Comparison of ENCODE assay signal across 17 mouse cellular contexts in genomic region chr3:107706164-107706563, GRCm38 (mm10). TPM values are rescaled to one million over a fixed set of nuclear protein-coding genes. Genes with fewer than 3 reads are reported as not detected.
DNase-seq lines count a peak whose midpoint lies in the region; ATAC-seq and TF ChIP-seq lines count a peak whose summit lies in the region.
"Had no signal": no experiment of that assay in that cellular context is flagged by ENCODE, and none has a peak within 500 bp of the region (broad histone marks: within the 10 kb centered on the region; RNA-seq: fewer than 3 reads in every experiment).

No protein-coding gene starts in this region.

- no peak overlapping the region for H3K9ac ChIP-seq in embryonic facial prominence, embryonic 14.5 days (ENCODE audit: low read depth, low read length)
- H3K9ac ChIP-seq: hindbrain, embryonic 12.5 days; lung, embryonic 14.5 days had no signal

- ATAC-seq in embryonic facial prominence, embryonic 14.5 days (ENCODE audit: low read depth), result no peak

- no peak overlapping the region for H3K4me2 ChIP-seq in embryonic facial prominence, embryonic 14.5 days (ENCODE audit: low read depth, low read length)
- H3K4me2 ChIP-seq: hindbrain, embryonic 12.5 days; lung, embryonic 14.5 days; midbrain, embryonic 11.5 days had no signal

- WGBS in embryonic facial prominence, embryonic 14.5 days, result 26% methylated on average over 2 of the region's 2 CpGs
- whole genome bisulfite sequencing in embryonic facial prominence, embryonic 10.5 days, result 36% methylated on average over 2 of the region's 2 CpGs
- 52% methylated on average over 2 of the region's 2 CpGs for WGBS in kidney, adult 2 months

- no peaks in the 10 kb centered on the region for H3K4me1 ChIP-seq in embryonic facial prominence, embryonic 14.5 days (ENCODE audit: control insufficient read depth, insufficient read depth, low read length)
- 0 out of 2 replicates have a peak, but pooled peaks cover 6% of the 10 kb centered on the region for H3K4me1 ChIP-seq in embryonic facial prominence, embryonic 10.5 days
- H3K4me1 ChIP-seq in kidney, adult 2 months (ENCODE audit: control insufficient read depth, insufficient read depth, low read length), result no peaks in the 10 kb centered on the region
- H3K4me1 ChIP-seq: hindbrain, embryonic 12.5 days had no signal

- H3K4me3 ChIP-seq in embryonic facial prominence, embryonic 14.5 days (ENCODE audit: low read depth, low read length), result no peak overlapping the region
- H3K4me3 ChIP-seq in embryonic facial prominence, embryonic 10.5 days, result no peak overlapping the region
- H3K4me3 ChIP-seq in kidney, adult 2 months (ENCODE audit: insufficient read depth, low read depth, low read length), result no peak overlapping the region
- H3K4me3 ChIP-seq: hindbrain, embryonic 12.5 days had no signal

- no peaks in the 10 kb centered on the region for H3K9me3 ChIP-seq in embryonic facial prominence, embryonic 14.5 days (ENCODE audit: control insufficient read depth, low read length)
- H3K9me3 ChIP-seq in embryonic facial prominence, embryonic 10.5 days, result no peaks in the 10 kb centered on the region
- H3K9me3 ChIP-seq: hindbrain, embryonic 12.5 days had no signal

- no peaks in the 10 kb centered on the region for H3K36me3 ChIP-seq in embryonic facial prominence, embryonic 14.5 days (ENCODE audit: control insufficient read depth, insufficient read depth, low read length)
- H3K36me3 ChIP-seq in embryonic facial prominence, embryonic 10.5 days (replicated peaks), result no peaks in the 10 kb centered on the region
- no peaks in the 10 kb centered on the region for H3K36me3 ChIP-seq in kidney, adult 2 months (ENCODE audit: control insufficient read depth, insufficient read depth, low read length)
- H3K36me3 ChIP-seq: hindbrain, embryonic 12.5 days had no signal

- TF ChIP-seq CTCF in kidney, adult 2 months (conservative IDR thresholded peaks at IDR 0.05; ENCODE audit: insufficient read depth, insufficient read length, low read depth, low read length), result no peak

- no peak for TF ChIP-seq POLR2A in kidney, adult 2 months (IDR thresholded peaks at IDR 0.05; ENCODE audit: low read depth, low read length)

- DNase-seq in embryonic facial prominence, embryonic 14.5 days (ENCODE audit: low spot score), result peak; percentile 34
- DNase-seq in embryonic facial prominence, embryonic 10.5 days (ENCODE audit: low spot score), result no peak
- DNase-seq in kidney, adult 2 months, result peak; percentile 21
- no peak for DNase-seq in kidney, adult 9 months
- DNase-seq in Muller cell, postnatal 12 days (ENCODE audit: inconsistent ontology term), result peak; percentile 91
- DNase-seq in lung, postnatal 36 days, result peak; percentile 31
- no peak for DNase-seq in thymus, adult 18-20 months
- DNase-seq in thymus, postnatal 14 days, result no peak
- DNase-seq: adrenal gland, postnatal 36 days; B cell, adult 2 months; cerebellum, postnatal 10 days; kidney, postnatal 14 days; layer of hippocampus, adult 9-11 months; liver; lung, embryonic 14.5 days had no signal

- no peak overlapping the region for H3K27ac ChIP-seq in embryonic facial prominence, embryonic 14.5 days (replicated peaks; ENCODE audit: low read depth, low read length)
- no peak overlapping the region for H3K27ac ChIP-seq in embryonic facial prominence, embryonic 10.5 days (replicated peaks)
- H3K27ac ChIP-seq in kidney, adult 2 months (ENCODE audit: insufficient read depth, low read depth, low read length), result no peak overlapping the region
- H3K27ac ChIP-seq: hindbrain, embryonic 12.5 days had no signal

- H3K27me3 ChIP-seq in embryonic facial prominence, embryonic 14.5 days (replicated peaks; ENCODE audit: control insufficient read depth, insufficient read depth, low read length), result no peaks in the 10 kb centered on the region
- no peaks in the 10 kb centered on the region for H3K27me3 ChIP-seq in embryonic facial prominence, embryonic 10.5 days (replicated peaks; ENCODE audit: low read depth, poor library complexity, severe bottlenecking)
- no peaks in the 10 kb centered on the region for H3K27me3 ChIP-seq in kidney, adult 2 months (replicated peaks; ENCODE audit: control insufficient read depth, insufficient read depth, low read length)
- H3K27me3 ChIP-seq: hindbrain, embryonic 12.5 days had no signal

RNA-seq across cellular contexts. Expression of gene Ahcyl1, which starts 9.8 kb away (rescaled TPM):
- polyA plus RNA-seq in embryonic facial prominence, embryonic 14.5 days (2014; fragmentation: Nextera tagmentation; extraction: Ambion mirVana), result 89.3 and 95.0 TPM in 2 replicates
- 88.7 and 88.8 TPM in 2 replicates for polyA plus RNA-seq in embryonic facial prominence, embryonic 10.5 days (2016; fragmentation: Nextera tagmentation; extraction: Ambion mirVana)
- polyA plus RNA-seq in kidney, adult 2 months (2012; rRNA removed), result 88.6 and 101 TPM in 2 replicates

RNA-seq across cellular contexts. Expression of gene Csf1, which starts 54.1 kb away (rescaled TPM):
- polyA plus RNA-seq in embryonic facial prominence, embryonic 14.5 days (2014; fragmentation: Nextera tagmentation; extraction: Ambion mirVana), result 18.1 and 21.4 TPM in 2 replicates
- polyA plus RNA-seq in embryonic facial prominence, embryonic 10.5 days (2016; fragmentation: Nextera tagmentation; extraction: Ambion mirVana), result 3.8 and 4.4 TPM in 2 replicates
- polyA plus RNA-seq in kidney, adult 2 months (2012; rRNA removed), result 10.7 and 12.4 TPM in 2 replicates

Comparison
In these comparisons a context has a peak if more than half of its experiments do, and no peak if none do; other contexts are left out.
1. DNase-seq: peak in embryonic facial prominence, embryonic 14.5 days (single experiment), kidney, adult 2 months (single experiment), Muller cell, postnatal 12 days (single experiment) and lung, postnatal 36 days (single experiment); none in embryonic facial prominence, embryonic 10.5 days (single experiment), kidney, adult 9 months (single experiment), thymus, adult 18-20 months (0 of 2) and thymus, postnatal 14 days (single experiment).